Mouse (Mus musculus): ENCODE data around the gene Fam71e2. TPM values are rescaled to one million over a fixed set of nuclear protein-coding genes. Genes with fewer than 3 reads are reported as not detected.
A peak's percentile ranks its signal among the peaks of the same experiment; 100 is the strongest.

Fam71e2 gene
- polyA plus RNA-seq, 1 experiment from 2014 or later = not detected

GRCm38 (mm10) chr7:4743354-4743753, 27.7 kb downstream of the Fam71e2 start:
- WGBS = 67% methylated on average over 2 of the region's 2 CpGs
- no peak overlapping the region for H3K9ac ChIP-seq (ENCODE audit: low read depth, low read length)

GRCm38 (mm10) chr7:4742482-4742819, 28.7 kb downstream of the Fam71e2 start:
- H3K9ac ChIP-seq (ENCODE audit: low read depth, low read length) = peak overlapping the region; percentile 47; the same call in 1 of the 2 replicates
- no peak for ATAC-seq
- no peaks in the 10 kb centered on the region for H3K9me3 ChIP-seq (replicated peaks; ENCODE audit: control insufficient read depth, low read length, poor library complexity, severe bottlenecking)
- H3K4me3 ChIP-seq (ENCODE audit: low read depth, low read length) = no peak overlapping the region
- no peak overlapping the region for H3K4me2 ChIP-seq (ENCODE audit: low read length)
- 88% methylated on average over 6 of the region's 6 CpGs for WGBS
- H3K36me3 ChIP-seq (ENCODE audit: control insufficient read depth, insufficient read depth, low read length) = peaks cover 10% of the 10 kb centered on the region
- H3K4me1 ChIP-seq (ENCODE audit: control insufficient read depth, insufficient read depth, low read length) = peaks cover 26% of the 10 kb centered on the region
- no peaks in the 10 kb centered on the region for H3K27me3 ChIP-seq (ENCODE audit: control insufficient read depth, insufficient read depth, low read depth, low read length)
- H3K27ac ChIP-seq (ENCODE audit: low read length) = no peak overlapping the region

More at GRCm38 (mm10) chr7:4743354-4743753, 27.7 kb downstream of the Fam71e2 start:
- ATAC-seq = no peak
- peaks cover 10% of the 10 kb centered on the region for H3K36me3 ChIP-seq (ENCODE audit: control insufficient read depth, insufficient read depth, low read length)
- H3K27me3 ChIP-seq (ENCODE audit: control insufficient read depth, insufficient read depth, low read depth, low read length) = no peaks in the 10 kb centered on the region
- no peak overlapping the region for H3K27ac ChIP-seq (ENCODE audit: low read length)
- H3K9me3 ChIP-seq (replicated peaks; ENCODE audit: control insufficient read depth, low read length, poor library complexity, severe bottlenecking) = no peaks in the 10 kb centered on the region
- no peak overlapping the region for H3K4me3 ChIP-seq (ENCODE audit: low read depth, low read length)
- no peak overlapping the region for H3K4me2 ChIP-seq (ENCODE audit: low read length)
- H3K4me1 ChIP-seq (ENCODE audit: control insufficient read depth, insufficient read depth, low read length) = peaks cover 25% of the 10 kb centered on the region

GRCm38 (mm10) chr7:4741672-4742481, 29.2 kb downstream of the Fam71e2 start:
- Histone ChIP-seq H3K4me3 (ENCODE audit: low read depth, low read length) (no peak overlapping the region; the same call in 1 of the 2 replicates), H3K36me3 (ENCODE audit: control insufficient read depth, insufficient read depth, low read length) (peaks cover 7% of the 10 kb centered on the region), H3K4me2 (ENCODE audit: low read length) (peak overlapping the region; percentile 71), H3K9me3 (replicated peaks; ENCODE audit: control insufficient read depth, low read length, poor library complexity, severe bottlenecking) (no peaks in the 10 kb centered on the region), H3K4me1 (ENCODE audit: control insufficient read depth, insufficient read depth, low read length) (peaks cover 26% of the 10 kb centered on the region), H3K9ac (ENCODE audit: low read depth, low read length) (peak overlapping the region; percentile 47), H3K27ac (ENCODE audit: low read length) (peak overlapping the region; percentile 94), H3K27me3 (ENCODE audit: control insufficient read depth, insufficient read depth, low read depth, low read length) (no peaks in the 10 kb centered on the region)
- ATAC-seq = no peak
- 74% methylated on average over 21 of the region's 21 CpGs for WGBS

- ATAC-seq = no peak
- Histone ChIP-seq H3K9ac (ENCODE audit: low read depth, low read length) (peak overlapping the region; percentile 83), H3K4me2 (ENCODE audit: low read length) (peak overlapping the region; percentile 71), H3K4me1 (ENCODE audit: control insufficient read depth, insufficient read depth, low read length) (peaks cover 26% of the 10 kb centered on the region), H3K36me3 (ENCODE audit: control insufficient read depth, insufficient read depth, low read length) (peaks cover 3% of the 10 kb centered on the region), H3K27me3 (ENCODE audit: control insufficient read depth, insufficient read depth, low read depth, low read length) (no peaks in the 10 kb centered on the region), H3K4me3 (ENCODE audit: low read depth, low read length) (peak overlapping the region; percentile 59), H3K27ac (ENCODE audit: low read length) (peak overlapping the region; percentile 94), H3K9me3 (replicated peaks; ENCODE audit: control insufficient read depth, low read length, poor library complexity, severe bottlenecking) (no peaks in the 10 kb centered on the region)
- 4% methylated on average over 4 of the region's 4 CpGs for WGBS
These were observed 30.0 kb downstream of the Fam71e2 start for GRCm38 (mm10) chr7:4741151-4741550.

- Histone ChIP-seq H3K27me3 (ENCODE audit: control insufficient read depth, insufficient read depth, low read depth, low read length) (no peaks in the 10 kb centered on the region), H3K9ac (ENCODE audit: low read depth, low read length) (peak overlapping the region; percentile 83), H3K9me3 (replicated peaks; ENCODE audit: control insufficient read depth, low read length, poor library complexity, severe bottlenecking) (no peaks in the 10 kb centered on the region), H3K4me1 (ENCODE audit: control insufficient read depth, insufficient read depth, low read length) (peaks cover 26% of the 10 kb centered on the region), H3K27ac (ENCODE audit: low read length) (peak overlapping the region; percentile 94), H3K4me2 (ENCODE audit: low read length) (peak overlapping the region; percentile 71), H3K36me3 (ENCODE audit: control insufficient read depth, insufficient read depth, low read length) (no peaks in the 10 kb centered on the region), H3K4me3 (ENCODE audit: low read depth, low read length) (peak overlapping the region; percentile 59)
- ATAC-seq = peak; percentile 47
- WGBS = 0% methylated on average over 14 of the region's 14 CpGs
These were observed 30.8 kb downstream of the Fam71e2 start for GRCm38 (mm10) chr7:4740309-4740727.

GRCm38 (mm10) chr7:4739544-4740275, 31.4 kb downstream of the Fam71e2 start, which contains the start of gene Kmt5c:
Gene Kmt5c (plus strand): TSS chr7:4740115.
- 0% methylated on average over 40 of the region's 44 CpGs for WGBS
- Histone ChIP-seq H3K4me2 (ENCODE audit: low read length) (peak within 1 kb of the TSS; percentile 71), H3K27ac (ENCODE audit: low read length) (peak within 1 kb of the TSS; percentile 94), H3K9me3 (replicated peaks; ENCODE audit: control insufficient read depth, low read length, poor library complexity, severe bottlenecking) (no peaks in the 10 kb centered on the region), H3K36me3 (ENCODE audit: control insufficient read depth, insufficient read depth, low read length) (no peaks in the 10 kb centered on the region), H3K9ac (ENCODE audit: low read depth, low read length) (peak within 1 kb of the TSS; percentile 83), H3K27me3 (ENCODE audit: control insufficient read depth, insufficient read depth, low read depth, low read length) (no peaks in the 10 kb centered on the region), H3K4me3 (ENCODE audit: low read depth, low read length) (peak within 1 kb of the TSS; percentile 59), H3K4me1 (ENCODE audit: control insufficient read depth, insufficient read depth, low read length) (peaks cover 26% of the 10 kb centered on the region)
- peak; percentile 98 for ATAC-seq

- no peaks in the 10 kb centered on the region for H3K9me3 ChIP-seq (replicated peaks; ENCODE audit: control insufficient read depth, low read length, poor library complexity, severe bottlenecking)
- H3K4me2 ChIP-seq (ENCODE audit: low read length) = peak overlapping the region; percentile 54
- 41% methylated on average over 10 of the region's 10 CpGs for WGBS
- peak overlapping the region; percentile 35 for H3K4me3 ChIP-seq (ENCODE audit: low read depth, low read length)
- peak overlapping the region; percentile 28; the same call in 1 of the 2 replicates for H3K9ac ChIP-seq (ENCODE audit: low read depth, low read length)
- no peaks in the 10 kb centered on the region for H3K36me3 ChIP-seq (ENCODE audit: control insufficient read depth, insufficient read depth, low read length)
- no peaks in the 10 kb centered on the region for H3K27me3 ChIP-seq (ENCODE audit: control insufficient read depth, insufficient read depth, low read depth, low read length)
- ATAC-seq = no peak
- peaks cover 26% of the 10 kb centered on the region for H3K4me1 ChIP-seq (ENCODE audit: control insufficient read depth, insufficient read depth, low read length)
- H3K27ac ChIP-seq (ENCODE audit: low read length) = peak overlapping the region; percentile 78
These were observed 32.0 kb downstream of the Fam71e2 start for GRCm38 (mm10) chr7:4739041-4739543.

- no peak for ATAC-seq
- WGBS = 74% methylated on average over 6 of the region's 6 CpGs
- Histone ChIP-seq H3K36me3 (ENCODE audit: control insufficient read depth, insufficient read depth, low read length) (no peaks in the 10 kb centered on the region), H3K27ac (ENCODE audit: low read length) (no peak overlapping the region), H3K9ac (ENCODE audit: low read depth, low read length) (no peak overlapping the region), H3K9me3 (replicated peaks; ENCODE audit: control insufficient read depth, low read length, poor library complexity, severe bottlenecking) (no peaks in the 10 kb centered on the region), H3K4me1 (ENCODE audit: control insufficient read depth, insufficient read depth, low read length) (no peaks in the 10 kb centered on the region), H3K4me3 (ENCODE audit: low read depth, low read length) (no peak overlapping the region), H3K27me3 (ENCODE audit: control insufficient read depth, insufficient read depth, low read depth, low read length) (no peaks in the 10 kb centered on the region), H3K4me2 (ENCODE audit: low read length) (no peak overlapping the region)
These were observed 38.1 kb downstream of the Fam71e2 start for GRCm38 (mm10) chr7:4732968-4733392.
